Mouse (Mus musculus): ENCODE measurements around the gene Nanos2.

DNA sequence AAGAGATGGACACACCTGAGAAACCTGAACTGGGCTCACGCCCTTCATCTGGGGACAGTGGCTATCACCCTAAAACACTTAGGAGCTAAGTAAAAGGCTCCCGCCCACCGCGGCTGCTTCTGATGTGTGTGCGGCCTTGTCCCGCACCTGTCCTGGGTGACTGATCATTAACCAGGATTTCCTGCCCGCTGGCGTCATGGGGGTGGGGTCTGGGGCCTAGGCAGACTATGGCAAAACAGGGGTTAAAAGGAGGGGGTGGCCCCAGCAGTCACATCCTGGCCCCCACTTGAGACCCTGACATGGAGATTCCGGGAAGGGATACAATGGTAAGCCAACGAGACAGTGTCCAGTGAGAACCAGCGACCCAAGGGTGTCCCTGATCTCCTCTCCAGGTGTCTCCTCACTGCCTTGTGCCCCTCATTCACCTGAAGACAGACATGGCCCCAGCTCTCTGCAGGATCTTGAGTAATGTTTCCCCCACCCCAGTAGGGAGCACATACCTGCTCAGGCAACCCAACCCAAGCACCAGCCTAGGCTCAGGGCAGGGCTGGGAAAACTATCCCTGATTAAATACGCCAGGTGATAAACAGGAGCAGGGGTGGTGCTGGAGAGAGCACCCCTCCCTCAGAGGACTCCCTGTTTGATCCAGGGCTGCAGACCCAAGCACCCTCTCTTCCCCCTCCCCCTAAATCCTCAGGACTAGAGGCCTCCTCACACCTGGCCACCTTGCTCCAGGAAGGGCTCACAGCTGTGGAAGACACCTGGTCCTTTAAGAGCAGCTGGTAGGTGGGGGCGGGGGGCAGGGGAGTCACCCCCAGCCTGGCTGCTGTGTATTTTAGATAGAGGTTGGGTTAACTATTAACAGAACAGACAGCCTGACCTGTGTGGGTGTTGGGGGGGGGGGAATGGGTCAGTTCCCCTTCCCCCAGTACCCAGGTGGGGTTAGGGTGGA is 20.1 kb downstream of the Nanos2 start:
- no peak for TF ChIP-seq CTCF (IDR thresholded peaks at IDR 0.05; ENCODE audit: low read depth)
- TF ChIP-seq EP300 (IDR thresholded peaks at IDR 0.05; ENCODE audit: low read depth), result no peak
